Mouse (Mus musculus): ENCODE measurements around the gene Ghr.

Ghr gene

DNA sequence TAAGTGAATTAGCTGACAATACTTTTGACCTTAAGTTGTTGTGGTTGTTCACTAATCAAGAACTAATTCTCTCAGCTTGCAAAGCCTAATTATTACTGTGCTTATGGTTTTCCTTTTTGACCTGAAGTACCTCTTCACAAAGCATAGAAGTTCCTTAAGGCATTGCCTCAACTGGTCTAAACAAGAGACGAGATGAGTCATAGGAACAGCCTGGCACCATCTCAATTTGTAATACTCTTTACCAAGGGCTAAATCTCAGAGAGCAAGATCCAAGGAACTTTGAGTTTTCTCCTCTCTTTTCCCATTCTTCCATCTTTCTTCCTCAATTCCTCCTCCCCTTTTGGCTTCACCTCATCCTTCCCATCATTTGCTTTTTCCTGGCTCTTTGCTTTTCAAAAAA is 69.3 kb downstream of the Ghr start:
- DNase-seq, result peak; percentile 23

DNA sequence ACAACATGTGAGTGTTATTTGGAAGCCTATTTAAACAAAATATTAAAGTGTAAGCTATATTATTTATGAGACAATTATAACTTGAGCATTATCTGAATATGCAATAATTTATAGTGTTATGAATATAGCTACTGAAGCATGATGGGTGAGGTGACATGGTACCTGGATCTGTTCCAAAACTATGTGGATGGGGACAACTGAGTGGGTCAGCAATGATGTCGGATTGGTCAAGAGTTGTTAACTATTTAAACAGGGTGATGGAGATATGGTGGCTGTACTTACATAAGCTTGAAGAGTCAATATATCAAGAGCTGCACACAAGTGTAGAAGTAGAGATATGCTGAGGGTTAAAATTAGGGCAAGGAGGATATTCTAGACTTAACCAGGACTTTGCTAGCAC is 70.9 kb downstream of the Ghr start:
- no peak for DNase-seq

DNA sequence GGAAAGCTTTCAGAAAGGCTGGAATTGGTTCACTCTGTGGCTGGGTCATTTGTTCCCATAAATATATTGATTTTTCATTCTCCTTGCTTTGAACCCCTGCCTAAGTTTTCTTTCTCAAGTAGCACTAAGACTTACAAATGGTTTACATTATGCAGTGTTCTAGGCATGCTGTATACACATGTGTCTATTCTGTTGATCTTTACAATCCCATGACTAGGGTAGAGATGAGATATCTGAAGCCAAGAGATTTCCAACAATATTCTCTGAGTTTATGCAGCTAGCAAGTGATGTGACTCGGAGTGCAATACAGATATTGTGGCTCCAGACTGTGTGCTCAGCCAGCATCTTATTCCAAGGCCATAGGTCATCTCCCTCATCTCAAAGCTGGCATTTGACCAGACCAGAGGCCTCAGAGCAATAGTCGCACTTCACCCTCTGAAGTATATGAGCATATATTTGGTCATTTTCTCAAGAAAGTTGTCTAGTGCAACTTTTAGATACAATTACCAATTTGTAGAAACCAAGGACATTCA is 71.6 kb downstream of the Ghr start:
- no peak for DNase-seq

DNA sequence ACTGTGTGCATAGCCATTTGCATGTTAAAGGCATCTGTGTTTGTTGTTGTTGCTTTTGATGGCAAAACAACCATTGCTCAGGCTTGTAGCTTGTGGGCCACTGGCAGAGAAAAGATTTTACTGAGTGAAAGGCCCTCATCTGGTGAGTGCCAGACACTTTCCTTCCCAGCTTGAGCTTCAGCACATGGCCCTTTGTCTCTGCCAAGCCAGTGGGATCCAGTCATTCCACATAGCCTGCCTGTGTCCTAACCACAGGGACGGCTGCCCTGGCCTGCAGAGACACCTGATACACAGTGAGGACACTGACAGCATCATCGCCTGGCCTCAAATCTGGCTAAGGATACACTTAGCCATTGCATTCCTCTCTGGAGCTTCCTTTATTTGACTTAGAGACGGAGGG is 74.2 kb downstream of the Ghr start:
- peak; percentile 7 for DNase-seq

DNA sequence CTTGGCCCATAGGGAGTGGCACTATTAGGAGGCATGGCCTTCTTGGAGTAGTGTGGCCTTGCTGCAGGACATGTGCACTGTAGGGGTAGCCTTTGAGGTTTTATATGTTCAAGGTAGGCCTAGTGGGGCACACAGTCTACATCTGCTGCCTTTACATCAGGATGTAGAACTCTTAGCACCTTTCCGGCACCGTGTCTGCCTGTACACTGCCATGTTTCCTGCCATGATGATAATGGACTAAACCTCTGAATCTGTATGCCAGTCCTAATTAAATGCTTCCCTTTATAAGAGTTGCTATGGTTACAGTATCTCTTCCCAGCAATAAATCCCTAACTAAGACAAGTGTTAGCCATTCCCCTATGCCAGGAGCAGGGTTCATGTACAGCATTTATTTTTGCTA is 76.0 kb downstream of the Ghr start:
- DNase-seq, result no peak

DNA sequence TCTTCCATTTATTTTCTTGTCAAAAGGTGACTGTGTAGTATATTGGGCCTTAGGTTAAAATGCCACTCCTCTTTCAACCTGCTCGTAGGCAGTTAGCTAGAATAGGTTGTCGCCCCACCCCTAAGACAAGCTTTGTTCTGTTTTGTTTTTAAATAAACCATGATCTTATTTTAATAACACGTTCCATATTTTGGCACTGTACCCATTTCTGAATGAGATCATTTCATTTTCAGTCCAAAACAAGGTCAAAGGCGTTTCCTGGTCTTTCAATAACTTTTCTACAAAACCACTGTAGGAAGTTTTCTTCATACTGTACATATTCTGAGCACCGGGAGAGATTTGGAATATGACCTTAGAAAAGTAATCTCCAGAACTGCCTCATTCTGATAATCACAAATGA is 78.6 kb downstream of the Ghr start:
- peak; percentile 52 for DNase-seq

DNA sequence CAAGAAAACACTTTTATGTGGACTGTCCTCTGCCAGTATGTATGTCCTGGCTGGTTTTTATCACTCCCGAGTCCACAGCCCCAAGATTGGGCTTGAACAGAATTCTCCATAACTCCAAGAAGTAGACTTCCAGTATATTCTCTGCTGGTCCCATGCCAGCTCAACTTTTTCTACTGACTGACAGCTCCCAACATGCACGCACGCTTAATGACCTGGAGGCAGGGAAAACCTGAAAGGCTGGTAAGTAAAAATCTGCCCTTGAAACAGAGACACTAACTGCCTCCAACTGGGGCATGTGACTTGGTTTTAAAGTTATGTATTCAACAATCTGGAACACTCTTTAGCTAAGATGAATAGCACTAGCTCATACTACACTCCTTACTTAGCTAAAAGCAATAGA is 81.6 kb downstream of the Ghr start:
- DNase-seq, result no peak

DNA sequence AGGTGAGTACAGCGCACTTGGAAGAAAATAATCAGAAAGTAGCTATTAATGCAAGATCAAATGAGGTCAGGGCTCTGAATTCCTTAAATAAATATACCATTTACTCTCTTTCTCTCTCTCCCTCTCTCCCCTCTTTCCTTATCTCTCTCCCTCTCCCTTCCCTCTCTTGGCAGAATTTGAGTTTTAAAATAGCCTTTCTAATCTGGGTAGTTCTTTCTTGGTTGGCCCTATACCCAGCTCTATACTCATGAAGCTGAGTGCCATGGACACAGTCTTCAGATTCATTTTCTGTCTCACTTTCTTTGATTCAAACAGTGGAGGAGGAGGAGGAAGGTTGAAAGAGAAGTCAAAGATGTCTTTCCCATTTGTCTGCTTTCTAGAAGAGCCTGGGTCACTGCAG is 84.3 kb downstream of the Ghr start:
- no peak for DNase-seq

DNA sequence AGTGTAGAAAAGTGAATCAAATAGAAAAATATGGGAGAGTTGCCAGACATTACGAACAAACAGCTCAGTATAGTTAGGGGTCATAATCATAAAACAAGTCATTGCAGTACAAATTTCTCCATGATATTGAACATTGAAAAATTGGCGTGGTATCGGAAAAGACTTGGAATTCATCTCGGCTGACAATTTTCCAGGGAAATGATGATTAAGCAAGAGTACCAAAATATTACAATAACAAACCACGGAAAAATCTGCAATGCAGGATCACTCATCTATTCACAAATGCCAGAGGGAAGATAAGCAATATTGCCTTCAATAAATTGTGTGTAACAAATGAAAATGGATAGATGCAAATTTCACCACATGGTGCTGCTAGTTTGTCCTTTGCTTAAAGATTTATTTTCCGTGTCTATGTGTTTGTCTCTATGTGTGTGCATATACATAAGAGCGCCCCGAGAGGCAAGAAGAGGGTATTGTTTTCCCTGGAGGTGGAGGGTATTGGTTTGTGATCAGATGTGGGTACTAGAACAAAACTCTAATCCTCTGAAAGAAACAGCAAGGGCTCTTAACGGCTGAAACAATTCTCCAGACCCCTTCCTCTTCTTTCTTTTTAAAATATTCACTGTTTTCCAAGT is 85.2 kb downstream of the Ghr start:
- no peak for DNase-seq

DNA sequence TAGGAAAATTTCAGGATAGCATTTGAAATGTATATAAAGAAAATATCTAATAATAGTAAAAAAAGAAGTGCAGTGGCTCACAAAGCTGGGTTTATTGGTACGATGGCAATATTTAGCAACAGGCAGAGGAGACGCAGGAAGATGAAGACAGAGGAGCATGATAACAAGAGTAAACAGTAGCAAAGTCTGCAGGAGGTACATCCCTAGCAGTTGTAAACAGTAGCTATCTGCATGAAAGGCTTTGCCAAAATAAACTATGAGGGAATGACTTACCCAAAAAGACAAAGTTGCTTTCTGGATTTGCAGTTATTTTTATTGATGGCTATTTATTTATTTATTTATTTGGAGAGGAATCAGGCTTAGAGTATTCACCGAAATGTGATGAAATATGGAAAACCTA is 92.4 kb downstream of the Ghr start:
- DNase-seq, result peak; percentile 23

DNA sequence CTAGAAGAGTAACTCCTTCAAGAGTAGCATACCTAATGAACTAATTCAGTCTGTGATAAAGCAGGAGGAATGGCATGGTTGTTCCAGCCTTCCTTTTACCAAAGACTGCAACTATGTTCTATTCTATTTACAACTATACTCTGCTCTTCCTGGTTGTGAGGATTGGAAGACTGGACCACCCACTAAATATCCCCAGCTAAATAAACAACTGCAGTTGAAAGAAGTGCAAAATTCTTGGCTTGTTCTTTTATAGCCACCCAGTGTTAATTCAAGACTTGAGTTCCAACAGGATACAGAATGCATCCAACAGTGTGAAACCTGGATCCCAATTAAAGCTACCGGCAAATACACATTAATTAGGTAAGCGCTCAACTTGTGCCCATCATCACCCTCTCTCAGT is 93.3 kb downstream of the Ghr start:
- DNase-seq, result no peak

DNA sequence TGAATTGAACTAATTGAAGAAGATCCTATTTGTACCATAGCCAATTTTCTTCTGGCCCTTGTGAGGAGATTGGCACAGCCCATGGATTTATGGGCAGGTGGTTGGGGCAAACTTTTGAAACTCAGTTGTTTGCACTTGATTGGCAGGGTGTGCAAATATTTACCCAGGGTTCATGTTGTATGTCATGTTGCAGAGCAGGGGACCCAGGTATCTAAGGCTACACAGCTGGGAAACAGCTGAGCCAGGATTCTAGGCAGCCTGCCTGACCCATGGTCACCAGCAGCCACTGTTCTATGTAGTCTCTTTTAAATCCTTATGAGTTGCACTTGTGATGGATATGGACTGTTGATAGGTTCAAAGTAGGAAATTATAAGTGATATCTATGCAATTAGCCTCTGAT is 94.1 kb downstream of the Ghr start:
- no peak for DNase-seq

DNA sequence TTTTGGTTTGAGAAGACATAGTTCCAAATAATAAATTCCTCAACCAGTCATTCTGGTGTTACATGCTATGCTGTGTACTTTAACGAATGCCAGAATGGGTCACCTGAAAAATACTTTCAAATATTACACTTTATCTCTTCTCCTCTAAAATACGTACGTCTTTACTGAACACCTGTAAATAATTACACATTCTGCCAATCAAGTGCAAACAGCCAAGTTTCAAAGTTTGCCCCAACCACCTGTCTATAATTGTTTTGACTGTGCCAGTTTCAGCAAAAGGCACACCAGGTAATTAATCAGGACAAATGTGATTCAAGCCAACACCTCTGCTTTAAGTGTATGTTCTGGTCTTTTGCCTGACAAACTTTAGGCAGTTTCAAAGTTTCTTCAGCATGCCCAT is 94.7 kb downstream of the Ghr start:
- DNase-seq, result no peak

DNA sequence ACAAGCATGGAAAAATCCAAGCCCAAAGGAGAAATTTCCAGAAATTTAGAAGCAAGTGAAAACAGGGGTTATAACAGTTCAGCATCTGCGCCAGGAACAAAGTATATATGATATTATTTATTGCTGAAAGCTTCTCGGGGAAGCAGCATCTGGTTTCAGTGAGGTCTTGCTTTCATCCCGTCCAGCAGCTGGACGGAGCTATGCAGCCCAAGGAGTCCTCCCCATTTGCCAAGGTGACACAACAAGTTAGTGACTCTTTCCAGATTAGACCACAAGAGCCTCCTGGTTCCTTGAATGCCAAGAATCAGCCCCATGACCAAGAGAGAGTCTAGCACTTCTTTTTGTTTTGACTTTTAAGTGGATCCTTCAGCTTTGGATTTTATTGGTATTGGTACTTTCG is 96.6 kb downstream of the Ghr start:
- DNase-seq, result no peak

DNA sequence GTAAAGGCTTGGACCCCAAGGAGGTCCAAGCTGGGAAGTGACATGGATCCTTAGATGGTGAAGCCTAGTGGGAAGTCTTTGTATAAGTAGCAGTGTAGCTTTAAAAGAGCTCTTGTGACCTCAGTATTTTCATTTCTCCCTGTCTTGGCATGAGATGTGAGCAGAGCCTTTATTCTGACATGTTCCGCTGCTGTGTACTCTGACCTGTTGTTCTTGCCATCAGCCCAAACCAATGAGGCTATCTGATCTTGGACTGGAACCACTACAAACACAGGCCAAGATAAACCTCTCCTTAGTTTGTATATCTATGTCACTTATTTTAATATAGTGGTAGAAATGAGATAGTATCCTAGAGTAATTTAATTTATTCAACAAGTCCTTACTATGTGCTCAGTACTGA is 97.9 kb downstream of the Ghr start:
- DNase-seq, result peak; percentile 42

DNA sequence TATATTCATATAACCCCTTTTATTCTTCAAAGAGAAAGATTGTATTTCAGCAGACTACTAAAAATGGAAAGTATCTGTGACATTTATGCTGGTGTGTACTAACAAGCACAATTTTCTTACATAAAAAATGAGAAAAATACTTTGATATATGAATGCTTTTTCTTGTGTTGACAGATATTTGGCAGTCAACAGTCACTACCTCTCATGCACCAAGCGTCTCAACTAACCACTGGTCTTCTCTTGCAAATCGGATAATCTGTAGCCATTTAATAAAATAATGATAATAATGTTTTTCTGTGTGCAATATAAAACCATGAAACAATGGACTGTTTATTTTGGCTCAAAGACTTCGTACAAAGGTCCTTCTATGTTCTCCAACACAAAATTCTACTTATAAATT is 99.8 kb downstream of the Ghr start:
- no peak for DNase-seq

DNA sequence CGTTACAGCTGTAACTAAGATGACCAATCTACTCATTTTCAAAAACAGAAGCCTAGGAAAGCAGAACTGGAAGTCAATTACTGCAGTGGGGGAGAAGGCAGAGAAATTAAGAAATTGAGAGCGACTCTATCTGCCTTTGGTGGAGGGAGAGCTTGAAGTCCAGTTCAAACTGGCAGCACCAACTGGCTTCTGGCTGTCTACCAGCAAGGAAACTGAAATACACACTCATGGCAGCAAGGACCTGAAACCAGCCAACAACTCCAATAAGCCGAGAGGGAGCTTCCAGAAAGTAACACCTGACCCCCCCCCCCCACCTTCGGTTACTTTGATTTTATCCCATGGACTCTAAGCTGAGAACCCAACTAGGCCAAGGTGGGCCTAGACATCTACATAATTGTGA is 114.1 kb downstream of the Ghr start:
- no peak for DNase-seq

DNA sequence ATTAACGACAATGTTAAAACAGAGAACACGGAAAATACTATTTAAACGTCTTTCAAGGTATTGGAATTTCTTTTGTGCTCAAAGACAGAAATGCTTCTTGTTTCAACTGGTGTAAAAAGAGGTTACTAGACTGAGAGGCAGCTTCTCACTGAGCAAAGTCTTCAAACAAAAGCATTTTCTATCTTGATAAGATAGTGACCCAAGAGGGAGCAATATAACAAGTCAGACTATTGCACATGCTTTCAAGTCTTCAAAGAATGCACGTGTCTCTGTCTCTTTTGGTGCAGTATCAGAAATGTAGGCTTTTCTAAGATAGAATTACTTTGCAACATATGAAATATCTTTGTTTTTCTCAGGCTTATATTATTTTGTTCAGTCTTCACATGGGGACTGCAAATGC is 116.7 kb downstream of the Ghr start:
- DNase-seq, result no peak

DNA sequence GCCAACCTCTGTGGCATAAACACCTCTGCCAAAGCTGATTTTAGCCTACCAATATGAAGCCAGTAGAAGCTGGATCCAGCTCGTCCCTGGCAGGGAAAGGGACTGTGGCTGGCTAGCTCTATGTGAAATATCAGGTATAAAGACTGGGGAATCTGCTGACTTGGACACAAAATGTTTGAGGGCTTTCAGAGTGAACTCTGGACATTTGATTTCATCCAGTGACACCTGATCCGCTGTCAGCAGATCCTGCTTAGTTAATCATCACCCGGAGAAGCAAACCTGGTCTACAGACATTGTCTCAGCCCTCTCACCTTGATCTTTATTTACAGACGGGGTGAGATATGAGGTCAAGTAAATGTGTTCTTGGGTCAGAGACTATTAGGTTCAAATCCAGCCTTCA is 118.5 kb downstream of the Ghr start:
- DNase-seq, result no peak

DNA sequence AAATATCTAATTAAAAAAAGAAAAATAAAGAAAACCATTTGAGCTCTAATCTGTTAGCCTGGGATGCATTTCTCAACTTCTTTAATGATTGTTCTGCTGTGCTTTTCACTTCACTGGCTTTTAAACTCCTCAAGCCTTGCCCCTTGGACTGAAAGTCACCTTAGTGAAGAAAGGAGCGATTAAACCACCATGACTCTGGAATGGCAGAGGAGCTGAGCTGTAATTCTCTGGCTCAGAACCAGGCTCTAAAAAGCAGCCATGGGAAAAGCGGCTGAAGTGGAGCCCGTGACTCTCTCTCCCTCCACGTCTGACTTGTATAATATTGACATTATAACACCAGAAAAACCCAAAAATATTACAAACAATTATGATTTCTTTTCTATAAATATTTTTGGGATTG is 126.7 kb downstream of the Ghr start:
- no peak for DNase-seq

DNA sequence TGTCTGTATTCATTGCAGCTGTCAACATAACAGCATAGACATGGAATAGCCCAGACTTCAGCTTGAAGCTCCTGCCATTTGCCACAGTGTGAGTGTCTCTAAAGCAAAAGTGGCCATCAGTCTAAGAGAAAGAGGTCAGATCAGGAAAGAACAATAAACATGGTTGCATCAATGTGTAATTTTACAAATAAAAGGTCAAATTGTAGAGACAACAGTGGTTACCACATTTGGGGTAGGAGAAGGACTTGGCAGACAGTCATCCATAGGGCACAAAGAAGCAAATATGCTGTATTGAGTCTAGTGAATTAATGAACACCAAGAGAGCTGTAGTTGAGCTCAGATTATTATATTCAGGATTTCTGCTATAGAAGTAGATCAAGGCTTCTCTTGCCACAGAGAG is 127.7 kb downstream of the Ghr start:
- no peak for DNase-seq

DNA sequence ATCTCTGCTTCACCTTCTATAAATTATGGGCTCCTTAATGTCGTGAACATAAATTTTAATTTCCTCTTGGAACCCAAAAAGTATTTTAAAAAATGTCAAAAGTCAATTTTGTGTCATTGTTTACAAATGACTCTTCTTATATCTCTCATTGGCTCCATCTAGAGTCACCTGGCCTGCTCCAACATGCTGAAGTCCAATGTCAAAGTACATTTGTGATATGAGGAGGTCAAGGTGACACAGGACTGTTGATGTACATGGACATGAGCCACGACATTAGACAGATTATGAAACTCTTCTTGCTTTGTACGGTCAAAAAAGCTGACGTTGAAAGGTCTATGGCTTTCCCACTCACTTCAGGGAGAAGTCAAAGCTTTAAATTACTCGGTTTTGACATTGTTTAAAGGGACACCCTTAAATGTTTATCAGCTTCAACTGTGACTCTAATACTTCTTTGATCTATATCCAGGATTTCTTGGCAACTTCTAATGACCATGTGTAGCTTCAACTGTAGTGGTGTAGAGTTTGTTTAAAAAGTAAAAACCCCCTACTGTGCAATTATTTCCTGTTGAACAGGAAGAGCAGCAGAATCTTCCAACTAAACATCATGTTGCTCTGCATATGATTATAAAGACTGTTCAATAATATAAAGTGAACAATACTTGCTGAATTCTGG is 131.1 kb downstream of the Ghr start:
- no peak for DNase-seq

DNA sequence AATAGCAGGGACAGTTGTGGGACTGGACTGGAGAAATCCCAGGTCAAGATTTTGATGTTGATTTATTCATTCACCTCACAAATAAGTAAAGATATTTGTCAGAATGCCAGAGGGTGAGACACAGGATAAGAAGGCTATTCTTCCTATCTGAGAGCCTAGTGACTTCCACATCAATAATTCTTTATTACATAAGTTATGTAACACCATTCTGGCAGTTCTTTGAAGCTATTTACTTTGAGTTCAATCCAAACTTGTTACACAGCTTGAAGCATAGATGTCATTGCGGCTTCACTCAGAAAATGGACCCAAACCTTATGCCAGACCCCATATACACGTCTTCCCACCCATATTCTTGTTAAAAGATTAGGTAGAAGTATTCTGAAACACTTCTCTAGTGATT is 133.7 kb downstream of the Ghr start:
- no peak for DNase-seq

DNA sequence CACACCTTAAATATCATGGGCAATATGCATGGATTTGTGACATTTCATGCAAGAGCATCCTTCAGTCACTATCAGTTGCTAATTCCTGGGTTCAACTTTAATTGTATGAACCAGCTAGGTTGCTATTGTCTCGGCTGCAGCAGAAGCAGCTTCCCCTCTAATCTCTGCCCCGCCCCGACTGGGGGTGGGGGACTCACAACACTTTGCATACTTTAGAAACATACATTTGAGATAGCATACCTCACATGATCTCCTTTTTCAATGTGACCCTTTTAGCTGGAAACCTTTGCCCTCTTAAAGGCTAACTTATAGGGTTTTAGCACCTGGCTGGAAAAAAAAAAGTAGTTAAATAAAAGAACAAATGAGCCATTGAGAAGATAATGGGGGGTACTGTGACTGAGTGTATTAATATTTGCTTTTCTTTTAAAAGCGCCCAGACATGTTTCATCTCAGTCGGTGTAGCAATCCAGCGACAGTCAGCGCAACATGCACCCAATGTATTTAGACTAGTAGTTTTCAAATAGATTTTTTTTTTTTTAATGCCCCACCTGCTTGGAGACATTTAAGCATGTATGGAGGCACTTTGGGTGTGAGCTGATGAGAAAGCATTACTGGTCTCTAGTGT is 137.9 kb downstream of the Ghr start:
- no peak for DNase-seq
